Mouse (Mus musculus) hindbrain, embryonic 15.5 days (tissue): Measurements from ENCODE around the gene Akr1c14. TPM values are rescaled to one million over a fixed set of nuclear protein-coding genes. Genes with fewer than 3 reads are reported as not detected.

ENCODE experiments used
- ATAC-seq: fragments of 200-750 bp; cut with Nextera tagmentation; 2 replicates; pipeline ENCODE4 v1.8.0; 2017; ENCODE audit warnings: low read depth, moderate number of reproducible peaks, moderate TSS enrichment; ENCODE audit not compliant: low FRiP score
- H3K27ac ChIP-seq: fragments of 300-500 bp; sonication (generic); replicated peaks from 2 replicates; pipeline ENCODE4 v1.5.1; 2015; ENCODE audit warnings: mild to moderate bottlenecking, inconsistent platforms
- H3K27me3 ChIP-seq: fragments of 300-500 bp; sonication (generic); 2 replicates; pipeline ENCODE4 v1.6.1; 2015; ENCODE audit warnings: control low read depth, inconsistent platforms
- H3K36me3 ChIP-seq: fragments of 300-500 bp; sonication (generic); 2 replicates; pipeline ENCODE4 v1.6.1; 2015; ENCODE audit warnings: control low read depth, inconsistent platforms
- H3K4me1 ChIP-seq: fragments of 300-500 bp; sonication (generic); replicated peaks from 2 replicates; pipeline ENCODE4 v1.6.1; 2015; ENCODE audit warnings: control low read depth, inconsistent platforms
- H3K4me2 ChIP-seq: fragments of 300-500 bp; sonication (generic); 2 replicates; pipeline ENCODE4 v1.6.1; 2015; ENCODE audit warnings: moderate library complexity, mild to moderate bottlenecking, inconsistent platforms
- H3K4me3 ChIP-seq: fragments of 300-500 bp; sonication (generic); 2 replicates; pipeline ENCODE4 v1.5.1; 2015; ENCODE audit warnings: mild to moderate bottlenecking, inconsistent platforms
- H3K9ac ChIP-seq: fragments of 300-500 bp; sonication (generic); 2 replicates; pipeline ENCODE4 v1.6.1; 2015; ENCODE audit warnings: inconsistent platforms
- H3K9me3 ChIP-seq: fragments of 300-500 bp; sonication (generic); 2 replicates; pipeline ENCODE4 v1.6.1; 2016; ENCODE audit warnings: control low read depth, inconsistent platforms
- WGBS: fragments of 180-500 bp; shearing (Covaris S2); methylation state at CpG from one replicate; pipeline ENCODE4 v1.1.7; 2015; 5-methylcytosine and 5-hydroxymethylcytosine counted together
- polyA plus RNA-seq: library from polyadenylated mRNA; unstranded; fragments of >200 nt; fragmentation: Nextera tagmentation; extraction: Ambion mirVana; gene quantifications from 2 replicates; pipeline ENCODE4 v1.2.1, GENCODE M21; 2015

Akr1c14 gene
- 0.75 and 0.92 TPM in 2 replicates for polyA plus RNA-seq

DNA sequence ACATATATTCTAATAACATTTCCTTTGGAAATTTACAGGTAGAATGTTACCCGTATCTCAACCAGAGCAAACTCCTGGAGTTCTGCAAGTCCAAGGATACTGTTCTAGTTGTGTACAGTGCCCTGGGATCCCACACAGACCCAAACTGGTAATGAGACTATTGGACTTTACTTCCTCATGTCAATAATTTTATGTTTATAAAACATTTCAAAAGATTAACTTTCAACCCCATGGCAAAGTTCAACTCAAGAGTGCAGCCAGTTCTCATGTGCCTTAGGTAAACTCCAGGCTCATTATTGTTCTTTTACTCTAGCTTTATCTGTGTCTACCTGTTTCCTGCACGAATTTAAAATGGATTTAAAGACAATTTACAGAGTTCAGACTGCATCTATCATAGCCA is at the start of gene Akr1c14:
Akr1c14 (plus strand) TSS at position 293 of the 400 bp plus-strand sequence.
- ATAC-seq: no peak
- Histone ChIP-seq H3K27me3 (no peaks in the 10 kb centered on the region), H3K4me3 (no peak within 1 kb of the TSS), H3K4me1 (no peaks in the 10 kb centered on the region), H3K9me3 (no peaks in the 10 kb centered on the region), H3K4me2 (no peak within 1 kb of the TSS), H3K9ac (no peak within 1 kb of the TSS), H3K27ac (no peak within 1 kb of the TSS), H3K36me3 (no peaks in the 10 kb centered on the region)
- 70% methylated on average over 2 of the region's 2 CpGs for WGBS

DNA sequence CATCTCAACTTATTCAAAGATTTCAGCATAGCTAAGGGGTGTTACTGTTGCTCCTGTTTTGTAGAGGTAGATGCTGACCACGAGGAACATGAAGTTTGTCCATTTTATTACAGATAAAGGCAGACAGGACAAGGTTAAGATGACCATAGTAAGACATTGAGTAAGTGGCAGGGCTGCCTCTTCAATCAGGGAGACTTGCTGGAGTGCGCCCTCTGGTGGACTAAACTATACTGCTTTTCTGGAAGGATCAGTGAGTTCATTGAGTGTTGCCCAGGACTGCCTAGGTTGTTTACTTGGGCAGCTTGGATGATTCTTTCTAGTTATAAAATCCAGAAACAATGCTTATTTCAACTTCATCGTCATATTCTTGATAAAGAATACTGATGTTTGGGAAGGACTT is 47.1 kb upstream of the Akr1c14 start:
- no peak overlapping the region for H3K9ac ChIP-seq

DNA sequence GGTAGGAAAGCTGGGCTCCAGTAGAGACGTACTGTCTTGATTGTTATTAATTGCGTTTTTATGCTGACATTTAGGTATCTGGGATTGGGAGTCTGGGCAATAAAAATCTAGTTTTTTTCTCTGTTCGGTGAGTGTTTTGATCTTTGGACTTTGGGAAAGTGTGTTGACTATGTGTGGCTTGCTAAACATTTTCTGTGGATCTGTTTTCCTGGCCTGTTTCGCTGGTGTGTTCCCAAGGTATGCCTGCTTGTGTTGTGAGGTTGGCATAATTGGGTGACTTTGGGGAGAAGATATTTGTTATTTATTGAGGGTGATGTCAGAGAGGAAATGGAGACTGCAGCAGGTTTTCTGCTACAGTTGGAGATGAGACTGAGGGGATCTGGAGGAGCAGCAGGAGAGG is 38.0 kb upstream of the Akr1c14 start:
- no peaks in the 10 kb centered on the region for H3K36me3 ChIP-seq
- ATAC-seq: no peak
- no peak overlapping the region for H3K4me2 ChIP-seq
- H3K4me3 ChIP-seq: no peak overlapping the region
- no peaks in the 10 kb centered on the region for H3K4me1 ChIP-seq
- H3K9ac ChIP-seq: no peak overlapping the region
- H3K9me3 ChIP-seq: no peaks in the 10 kb centered on the region
- no peaks in the 10 kb centered on the region for H3K27me3 ChIP-seq
- WGBS: 82% methylated on average over 4 of the region's 4 CpGs
- no peak overlapping the region for H3K27ac ChIP-seq

More for the DNA sequence above, 47.1 kb upstream of the Akr1c14 start:
- H3K36me3 ChIP-seq: no peaks in the 10 kb centered on the region
- no peak overlapping the region for H3K4me2 ChIP-seq
- no peak overlapping the region for H3K27ac ChIP-seq
- no peak overlapping the region for H3K4me3 ChIP-seq
- no peaks in the 10 kb centered on the region for H3K4me1 ChIP-seq
- WGBS: 16% methylated on average over 3 of the region's 3 CpGs
- no peaks in the 10 kb centered on the region for H3K27me3 ChIP-seq
- H3K9me3 ChIP-seq: no peaks in the 10 kb centered on the region
- ATAC-seq: peak; percentile 61; the same call in 1 of the 2 replicates

DNA sequence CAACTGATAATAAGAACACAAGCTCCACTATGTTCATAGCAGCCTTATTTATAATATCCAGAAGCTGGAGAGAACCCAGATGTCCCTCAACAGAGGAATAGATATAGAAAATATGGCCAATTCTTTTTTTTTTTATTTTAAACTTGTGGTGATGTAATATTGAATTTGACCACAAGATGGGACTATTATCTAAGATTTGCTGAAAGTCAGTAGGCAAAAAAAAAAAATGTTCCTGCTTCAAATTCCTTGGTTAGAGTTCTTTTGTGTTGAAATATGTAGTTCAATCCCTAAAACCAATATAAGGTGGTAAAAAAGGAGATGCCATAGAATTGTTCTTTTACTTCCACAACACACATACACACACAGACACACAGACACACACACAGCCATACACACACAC is 35.0 kb upstream of the Akr1c14 start:
- Histone ChIP-seq H3K9me3 (no peaks in the 10 kb centered on the region), H3K4me1 (no peaks in the 10 kb centered on the region), H3K4me3 (no peak overlapping the region), H3K27me3 (no peaks in the 10 kb centered on the region), H3K36me3 (no peaks in the 10 kb centered on the region), H3K9ac (no peak overlapping the region), H3K4me2 (no peak overlapping the region), H3K27ac (no peak overlapping the region)
- ATAC-seq: no peak

DNA sequence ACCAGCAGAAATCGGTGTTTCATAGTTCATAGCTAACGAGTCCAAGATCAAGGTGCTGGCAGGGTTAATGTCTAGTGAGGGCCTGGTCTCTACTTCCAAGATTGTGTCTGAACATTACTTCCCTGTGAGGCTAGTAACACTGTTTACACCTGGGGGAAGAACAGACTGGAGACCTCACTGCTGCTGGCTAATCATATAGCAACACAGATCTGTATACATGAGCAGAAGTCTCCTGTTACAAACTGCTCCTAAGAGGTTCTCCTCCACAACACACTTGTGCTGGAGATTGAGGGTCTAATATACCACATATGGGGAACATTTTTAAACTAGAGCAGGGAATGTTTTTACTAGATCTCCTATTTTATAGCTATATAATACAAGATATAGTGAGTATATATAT is 18.9 kb upstream of the Akr1c14 start:
- ATAC-seq: no peak
- H3K9ac ChIP-seq: no peak overlapping the region
- no peak overlapping the region for H3K4me3 ChIP-seq
- no peaks in the 10 kb centered on the region for H3K4me1 ChIP-seq
- H3K36me3 ChIP-seq: no peaks in the 10 kb centered on the region
- H3K9me3 ChIP-seq: no peaks in the 10 kb centered on the region
- H3K27me3 ChIP-seq: no peaks in the 10 kb centered on the region
- no peak overlapping the region for H3K27ac ChIP-seq
- WGBS: 84% methylated on average over 2 of the region's 2 CpGs
- no peak overlapping the region for H3K4me2 ChIP-seq

DNA sequence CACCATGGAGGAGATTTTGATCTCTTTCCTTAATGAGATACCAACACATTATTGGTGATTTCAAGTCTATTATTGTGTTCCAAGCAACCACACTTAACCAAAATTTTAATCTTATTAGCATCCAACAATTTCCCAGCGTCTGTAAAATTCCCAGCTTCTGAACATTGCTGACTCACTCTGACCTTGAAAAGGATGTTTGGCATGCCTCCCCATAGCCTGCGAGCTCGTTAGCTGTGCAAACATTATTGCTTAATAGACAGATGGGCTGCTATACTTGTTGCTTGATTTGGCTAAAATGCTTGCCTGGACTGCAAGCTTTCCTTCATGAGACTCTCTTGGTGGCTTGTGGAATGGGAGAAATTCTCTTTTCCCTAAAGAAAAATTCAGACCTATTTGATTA is 16.3 kb upstream of the Akr1c14 start:
- Histone ChIP-seq H3K9me3 (no peaks in the 10 kb centered on the region), H3K4me1 (no peaks in the 10 kb centered on the region), H3K36me3 (no peaks in the 10 kb centered on the region), H3K9ac (no peak overlapping the region), H3K27me3 (no peaks in the 10 kb centered on the region), H3K4me3 (no peak overlapping the region), H3K4me2 (no peak overlapping the region), H3K27ac (no peak overlapping the region)
- ATAC-seq: no peak
- WGBS: 80% methylated on average over 3 of the region's 3 CpGs

DNA sequence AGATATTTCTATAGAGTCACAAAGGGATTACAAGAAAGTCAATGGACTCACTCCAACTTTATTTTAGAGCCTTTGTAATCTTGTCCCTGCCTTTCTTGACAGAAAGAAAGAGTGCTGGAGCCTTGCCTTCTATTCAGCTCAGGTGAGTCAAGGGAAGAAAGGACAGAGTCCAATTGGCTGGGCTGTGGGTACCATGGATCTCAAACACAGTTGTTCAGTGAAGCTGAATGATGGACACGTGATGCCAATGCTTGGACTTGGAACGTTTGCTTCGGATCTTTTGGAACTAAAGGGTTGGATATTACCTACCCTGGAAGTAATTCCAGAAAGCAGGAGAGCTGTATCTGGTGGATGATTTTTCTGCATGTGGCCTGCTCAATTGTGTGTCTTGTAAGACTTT is 13.8 kb upstream of the Akr1c14 start:
- no peak for ATAC-seq
- Histone ChIP-seq H3K27me3 (no peaks in the 10 kb centered on the region), H3K9ac (no peak overlapping the region), H3K4me2 (no peak overlapping the region), H3K9me3 (no peaks in the 10 kb centered on the region), H3K36me3 (no peaks in the 10 kb centered on the region), H3K27ac (no peak overlapping the region), H3K4me3 (no peak overlapping the region), H3K4me1 (no peaks in the 10 kb centered on the region)
- WGBS: 81% methylated on average over 3 of the region's 3 CpGs

DNA sequence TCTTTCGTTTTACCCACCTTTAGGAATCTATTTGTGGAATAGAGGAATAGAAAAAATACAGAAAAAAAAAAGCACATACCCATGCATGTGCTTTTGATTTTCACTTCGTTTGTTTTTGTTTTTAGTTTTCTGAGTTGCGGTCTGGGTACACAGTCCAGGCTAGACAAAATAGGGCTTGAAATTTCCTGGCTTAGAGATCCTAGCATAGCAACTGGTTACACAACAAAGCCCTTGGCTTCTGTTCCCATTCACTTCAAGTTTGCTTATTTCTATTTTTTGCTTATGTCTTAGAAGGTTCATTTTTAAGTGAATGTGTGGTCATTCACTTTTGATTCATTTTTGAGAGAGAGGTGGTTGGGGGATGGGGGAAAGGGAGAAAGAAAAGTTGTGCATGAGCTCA is 2.7 kb upstream of the Akr1c14 start:
- no peak for ATAC-seq
- H3K4me3 ChIP-seq: no peak overlapping the region
- H3K4me2 ChIP-seq: no peak overlapping the region
- H3K36me3 ChIP-seq: no peaks in the 10 kb centered on the region
- H3K27me3 ChIP-seq: no peaks in the 10 kb centered on the region
- no peak overlapping the region for H3K9ac ChIP-seq
- no peaks in the 10 kb centered on the region for H3K4me1 ChIP-seq
- WGBS: 86% methylated on average over 3 of the region's 3 CpGs
- H3K9me3 ChIP-seq: no peaks in the 10 kb centered on the region
- no peak overlapping the region for H3K27ac ChIP-seq

DNA sequence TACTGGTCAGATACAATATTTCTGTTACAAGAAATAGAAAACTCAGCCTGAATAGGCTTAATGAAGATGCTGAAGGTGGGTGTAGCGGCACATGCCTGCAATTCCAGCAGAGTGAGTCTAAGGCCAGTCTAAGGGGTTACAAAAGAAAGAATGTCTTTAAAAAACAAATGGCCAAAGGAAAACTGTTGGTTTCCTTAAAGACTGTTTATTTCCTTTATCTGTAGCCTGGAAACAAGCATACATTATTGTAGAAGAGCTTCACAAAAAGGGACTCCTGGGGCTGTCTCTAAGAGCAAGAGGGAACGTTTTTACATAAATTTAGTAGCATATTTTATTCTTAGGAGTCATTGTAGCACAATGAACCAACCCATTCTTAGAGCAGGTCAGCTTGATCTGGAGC is 2.0 kb upstream of the Akr1c14 start:
- no peaks in the 10 kb centered on the region for H3K9me3 ChIP-seq
- H3K4me3 ChIP-seq: no peak overlapping the region
- no peaks in the 10 kb centered on the region for H3K27me3 ChIP-seq
- no peak overlapping the region for H3K27ac ChIP-seq
- no peaks in the 10 kb centered on the region for H3K36me3 ChIP-seq
- no peaks in the 10 kb centered on the region for H3K4me1 ChIP-seq
- H3K4me2 ChIP-seq: no peak overlapping the region
- no peak overlapping the region for H3K9ac ChIP-seq
- WGBS: 15% methylated on average over 2 of the region's 2 CpGs
- no peak for ATAC-seq

DNA sequence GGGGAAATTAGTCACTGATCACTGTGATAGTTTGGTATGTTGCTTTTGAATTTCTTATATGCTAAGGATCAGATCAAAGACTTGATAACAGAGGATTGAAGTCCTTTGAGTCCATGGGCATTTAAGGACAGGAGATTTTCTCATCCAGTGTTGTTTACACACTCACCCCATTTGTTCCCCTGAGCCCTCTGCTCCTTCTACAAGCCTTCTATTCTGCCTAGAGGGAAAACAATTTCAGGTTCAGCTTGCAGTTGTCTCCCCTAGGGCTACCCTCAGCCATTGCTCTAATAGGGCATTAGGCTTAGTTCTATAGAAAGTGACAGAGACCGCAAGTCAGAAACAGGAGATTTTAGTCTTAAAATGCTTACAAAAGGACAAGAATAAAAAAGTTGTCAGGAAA is 585 bp upstream of the Akr1c14 start:
- 98% methylated on average over 1 of the region's 1 CpGs for WGBS
- H3K4me3 ChIP-seq: no peak overlapping the region
- H3K27ac ChIP-seq: no peak overlapping the region
- H3K27me3 ChIP-seq: no peaks in the 10 kb centered on the region
- no peak overlapping the region for H3K9ac ChIP-seq
- H3K9me3 ChIP-seq: no peaks in the 10 kb centered on the region
- no peaks in the 10 kb centered on the region for H3K36me3 ChIP-seq
- H3K4me2 ChIP-seq: no peak overlapping the region
- no peak for ATAC-seq
- no peaks in the 10 kb centered on the region for H3K4me1 ChIP-seq

DNA sequence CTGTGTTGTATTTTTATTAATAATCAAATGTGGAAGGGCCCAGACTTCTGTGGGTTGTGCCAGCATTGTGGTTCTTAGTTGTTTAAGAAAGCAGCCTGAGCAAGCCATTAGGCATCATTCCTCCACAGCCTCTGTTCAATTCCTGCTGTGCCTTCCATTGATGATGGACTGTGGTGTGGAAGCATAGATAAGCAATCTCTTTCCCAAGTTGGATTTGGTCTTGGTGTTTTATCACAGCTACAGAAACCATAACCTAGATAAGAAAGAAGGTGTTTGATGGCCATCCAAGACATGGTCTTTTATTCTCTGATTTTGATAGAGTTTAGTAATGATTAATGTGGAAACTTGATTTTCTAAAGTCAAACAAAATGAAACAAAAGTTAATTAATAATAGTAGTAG is 844 bp downstream of the Akr1c14 start:
- Histone ChIP-seq H3K4me2 (no peak overlapping the region), H3K9ac (no peak overlapping the region), H3K9me3 (no peaks in the 10 kb centered on the region), H3K4me3 (no peak overlapping the region), H3K27me3 (no peaks in the 10 kb centered on the region), H3K27ac (no peak overlapping the region), H3K4me1 (no peaks in the 10 kb centered on the region), H3K36me3 (no peaks in the 10 kb centered on the region)
- no peak for ATAC-seq

DNA sequence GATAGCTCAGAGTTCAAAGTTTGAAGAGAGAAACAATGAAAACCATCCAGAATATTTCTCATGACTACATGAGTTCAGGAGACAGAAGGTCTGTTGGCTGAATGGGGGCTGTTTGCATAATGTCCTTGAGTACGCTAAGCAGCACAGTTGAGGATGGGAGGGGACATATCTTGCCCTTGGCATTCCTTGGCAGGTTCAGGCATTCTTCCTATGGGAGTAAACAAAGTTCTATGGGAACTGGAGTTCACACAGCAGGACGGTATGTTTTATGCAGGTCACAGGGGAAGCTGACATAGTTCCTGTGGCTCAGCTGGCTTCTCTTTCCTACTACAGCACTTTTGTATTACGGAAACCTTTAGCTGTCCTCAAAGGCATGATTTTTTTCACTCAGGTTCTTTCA is 6.6 kb downstream of the Akr1c14 start:
- H3K9ac ChIP-seq: no peak overlapping the region
- ATAC-seq: no peak
- H3K9me3 ChIP-seq: no peaks in the 10 kb centered on the region
- H3K27me3 ChIP-seq: no peaks in the 10 kb centered on the region
- no peak overlapping the region for H3K4me2 ChIP-seq
- 79% methylated on average over 3 of the region's 3 CpGs for WGBS
- H3K4me3 ChIP-seq: no peak overlapping the region
- no peak overlapping the region for H3K27ac ChIP-seq
- H3K36me3 ChIP-seq: no peaks in the 10 kb centered on the region
- no peaks in the 10 kb centered on the region for H3K4me1 ChIP-seq

DNA sequence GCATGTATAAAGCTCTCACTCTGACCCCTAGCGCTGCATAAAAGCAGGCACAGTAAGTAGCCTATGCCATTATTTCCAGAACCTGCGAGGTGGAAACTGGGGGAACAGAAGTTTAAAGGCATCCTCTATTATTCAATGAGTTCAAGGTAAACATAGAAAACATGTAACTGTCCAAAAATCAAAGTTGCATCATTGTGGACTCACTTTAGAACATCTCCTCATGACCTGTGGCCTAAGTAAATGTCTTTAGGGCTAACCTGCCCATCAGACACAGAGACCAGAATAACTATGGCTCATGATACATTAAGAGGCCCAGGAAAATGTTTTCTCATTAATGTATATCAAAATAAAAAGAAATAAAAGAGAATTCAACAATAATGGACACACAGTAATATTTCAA is 7.4 kb downstream of the Akr1c14 start:
- H3K4me1 ChIP-seq: no peaks in the 10 kb centered on the region
- H3K9ac ChIP-seq: no peak overlapping the region
- no peak for ATAC-seq
- no peak overlapping the region for H3K4me3 ChIP-seq
- no peak overlapping the region for H3K4me2 ChIP-seq
- H3K36me3 ChIP-seq: no peaks in the 10 kb centered on the region
- no peaks in the 10 kb centered on the region for H3K9me3 ChIP-seq
- 83% methylated on average over 2 of the region's 2 CpGs for WGBS
- H3K27ac ChIP-seq: no peak overlapping the region
- no peaks in the 10 kb centered on the region for H3K27me3 ChIP-seq
